Mouse (Mus musculus) neutrophil, adult 5-6 weeks (primary cell): Measurements from ENCODE around the gene Apoa4. TPM values are rescaled to one million over a fixed set of nuclear protein-coding genes. Genes with fewer than 3 reads are reported as not detected.

Experiments used
- ATAC-seq: fragments of 151-379, 151-347 bp; 2 replicates; pipeline ENCODE4 v1.8.0; 2017; ENCODE audit warnings: mild to moderate bottlenecking, moderate TSS enrichment; ENCODE audit not compliant: insufficient number of reproducible peaks, poor library complexity, low FRiP score, severe bottlenecking; ENCODE audit errors: extremely low read depth
- total RNA-seq: library from RNA; stranded (forward); fragments of 200-1000 nt; gene quantifications from 2 replicates; pipeline ENCODE4 v1.2.3, GENCODE M21; 2017

The Apoa4 gene
- total RNA-seq, 1 experiment from 2014 or later = not detected

DNA sequence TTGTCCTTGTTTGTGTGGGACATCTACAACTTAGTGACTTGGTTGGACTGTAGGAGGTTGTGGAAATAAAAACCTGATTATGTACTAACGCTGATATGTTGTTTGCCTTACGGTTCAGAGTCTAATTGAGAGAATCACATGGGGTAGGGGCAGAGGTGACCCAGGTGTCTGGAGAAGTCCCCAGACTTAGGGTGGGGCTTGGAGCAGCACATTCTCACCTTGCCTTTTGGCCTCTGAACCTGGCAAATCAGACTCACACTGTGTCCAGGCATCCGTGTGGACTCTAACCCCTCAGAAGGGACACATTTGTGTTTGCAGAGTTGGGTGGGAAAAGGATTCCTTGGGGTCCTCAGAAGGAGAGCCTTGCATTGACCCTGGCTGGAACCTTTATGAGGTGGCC, 16.4 kb upstream of the Apoa4 start:
- no peak for ATAC-seq

DNA sequence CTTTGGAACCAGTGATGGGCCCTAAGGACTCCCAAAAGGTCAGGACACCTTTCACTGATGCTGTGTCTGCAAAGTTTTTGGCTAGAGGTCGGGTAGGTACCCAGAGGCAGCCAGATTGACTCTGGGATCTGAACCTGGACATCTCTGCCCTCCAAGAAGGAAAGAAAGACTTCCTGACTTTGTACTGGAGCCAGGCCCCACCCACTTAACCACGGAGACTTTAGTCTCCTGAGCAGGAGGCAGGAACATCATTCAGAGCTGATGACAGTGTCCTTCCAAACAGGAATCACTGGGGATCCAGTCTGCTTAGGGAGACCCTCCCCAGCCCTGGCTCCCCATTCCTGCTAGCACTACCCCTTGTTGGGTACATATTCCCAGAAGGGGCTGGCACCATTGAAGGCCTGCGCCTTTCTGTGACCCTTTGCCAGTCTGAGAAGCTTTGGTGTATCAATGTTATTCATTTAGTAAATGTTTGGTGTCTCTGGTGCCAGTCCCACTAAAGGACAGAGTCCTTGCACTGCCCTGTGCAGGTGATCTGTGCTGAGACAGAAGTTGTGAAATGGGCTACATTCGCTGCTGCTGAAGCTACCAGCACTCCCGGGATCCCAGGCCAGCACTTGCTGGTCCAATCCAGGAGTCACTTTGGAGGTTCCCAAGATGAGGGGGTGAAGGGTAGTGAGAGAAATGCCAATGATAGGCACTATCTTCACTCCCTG, 15.4 kb upstream of the Apoa4 start:
- ATAC-seq = no peak

DNA sequence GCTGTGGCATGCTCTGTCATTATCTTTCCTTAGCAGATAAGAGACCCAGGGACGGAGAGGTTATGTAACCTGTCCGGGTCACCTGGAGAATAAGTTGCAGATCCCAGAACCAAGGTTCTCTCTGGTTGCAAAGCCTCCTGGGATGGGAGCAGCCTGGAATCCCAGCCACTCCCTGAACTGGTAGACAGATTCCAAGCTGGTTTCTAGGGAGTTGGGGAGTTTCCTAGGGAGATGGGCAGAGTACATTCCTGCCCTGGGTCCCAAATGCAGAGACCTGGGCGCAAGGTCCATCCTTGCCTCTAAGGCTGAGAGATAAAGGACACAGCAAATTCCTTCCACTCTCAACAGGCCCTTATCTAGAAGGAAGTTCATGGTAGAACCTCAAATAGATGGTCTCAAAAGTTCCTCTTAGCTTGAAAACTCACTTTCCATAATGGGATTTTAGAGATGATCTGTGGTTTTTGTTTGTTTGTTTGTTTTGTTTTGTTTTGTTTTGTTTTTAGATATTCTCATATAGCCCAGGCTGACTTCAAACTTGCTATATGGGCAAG, 13.4 kb upstream of the Apoa4 start:
- no peak for ATAC-seq

DNA sequence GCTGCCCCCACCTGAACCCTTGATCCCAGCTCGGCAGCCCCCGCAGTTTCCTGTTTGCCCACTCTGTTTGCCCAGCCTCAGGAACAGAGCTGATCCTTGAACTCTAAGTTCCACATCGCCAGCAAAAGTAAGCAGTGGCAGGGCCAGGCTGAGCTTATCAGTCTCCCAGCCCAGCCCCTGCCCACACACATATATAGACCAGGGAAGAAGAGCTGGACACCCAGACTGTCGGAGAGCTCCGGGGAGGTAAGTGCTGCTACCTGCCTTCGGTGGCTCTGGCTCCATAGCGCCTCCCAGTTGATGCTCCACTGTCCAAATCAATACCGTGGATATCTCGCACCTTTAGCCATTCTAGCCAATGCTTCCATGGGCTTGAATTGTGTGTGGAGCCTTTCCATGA, 12.0 kb upstream of the Apoa4 start, which contains the start of gene Apoa1:
Gene Apoa1, plus strand, starts transcription at position 90 of the 400 bp plus-strand sequence.
- no peak for ATAC-seq

DNA sequence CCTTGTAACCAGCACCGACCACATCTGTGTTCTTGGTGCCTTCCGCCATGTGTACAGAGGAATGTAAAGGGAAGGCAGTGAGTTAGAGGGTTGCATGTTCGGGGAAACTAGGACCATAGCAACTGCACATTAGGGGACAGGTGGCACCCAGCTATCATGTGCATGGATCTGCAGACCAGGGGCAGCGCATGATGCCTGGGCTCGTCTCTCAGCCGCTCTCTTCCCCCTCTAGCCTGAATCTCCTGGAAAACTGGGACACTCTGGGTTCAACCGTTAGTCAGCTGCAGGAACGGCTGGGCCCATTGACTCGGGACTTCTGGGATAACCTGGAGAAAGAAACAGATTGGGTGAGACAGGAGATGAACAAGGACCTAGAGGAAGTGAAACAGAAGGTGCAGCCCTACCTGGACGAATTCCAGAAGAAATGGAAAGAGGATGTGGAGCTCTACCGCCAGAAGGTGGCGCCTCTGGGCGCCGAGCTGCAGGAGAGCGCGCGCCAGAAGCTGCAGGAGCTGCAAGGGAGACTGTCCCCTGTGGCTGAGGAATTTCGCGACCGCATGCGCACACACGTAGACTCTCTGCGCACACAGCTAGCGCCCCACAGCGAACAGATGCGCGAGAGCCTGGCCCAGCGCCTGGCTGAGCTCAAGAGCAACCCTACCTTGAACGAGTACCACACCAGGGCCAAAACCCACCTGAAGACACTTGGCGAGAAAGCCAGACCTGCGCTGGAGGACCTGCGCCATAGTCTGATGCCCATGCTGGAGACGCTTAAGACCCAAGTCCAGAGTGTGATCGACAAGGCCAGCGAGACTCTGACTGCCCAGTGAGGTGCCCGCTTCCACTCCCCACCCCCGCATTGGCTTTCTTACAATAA, 10.7 kb upstream of the Apoa4 start:
- no peak for ATAC-seq

DNA sequence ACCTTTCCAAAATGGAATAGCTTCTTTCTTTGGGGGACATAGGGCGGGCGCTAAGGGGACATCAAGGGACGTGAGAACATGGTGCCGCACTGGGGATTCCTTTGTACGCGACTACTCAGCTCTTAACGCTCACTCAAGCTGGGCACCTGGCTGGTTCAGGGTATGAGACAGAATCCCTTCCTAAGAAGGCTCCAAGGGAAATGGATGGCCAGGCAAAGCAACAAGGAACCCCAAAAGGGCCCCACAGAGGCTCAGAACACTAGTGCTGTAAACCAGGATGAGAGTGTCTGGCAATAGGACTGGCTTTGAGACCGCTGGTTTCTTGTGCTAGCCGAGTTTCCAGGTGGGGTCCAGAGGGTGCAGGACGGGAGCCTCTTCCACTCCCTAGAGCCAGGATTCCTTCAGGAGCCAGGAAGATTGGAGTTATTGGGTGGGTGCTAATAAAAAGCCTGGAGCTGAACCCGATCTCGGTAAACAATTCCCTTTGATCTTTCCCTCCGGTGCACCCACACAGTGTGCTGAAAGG, 10.0 kb upstream of the Apoa4 start:
- no peak for ATAC-seq

DNA sequence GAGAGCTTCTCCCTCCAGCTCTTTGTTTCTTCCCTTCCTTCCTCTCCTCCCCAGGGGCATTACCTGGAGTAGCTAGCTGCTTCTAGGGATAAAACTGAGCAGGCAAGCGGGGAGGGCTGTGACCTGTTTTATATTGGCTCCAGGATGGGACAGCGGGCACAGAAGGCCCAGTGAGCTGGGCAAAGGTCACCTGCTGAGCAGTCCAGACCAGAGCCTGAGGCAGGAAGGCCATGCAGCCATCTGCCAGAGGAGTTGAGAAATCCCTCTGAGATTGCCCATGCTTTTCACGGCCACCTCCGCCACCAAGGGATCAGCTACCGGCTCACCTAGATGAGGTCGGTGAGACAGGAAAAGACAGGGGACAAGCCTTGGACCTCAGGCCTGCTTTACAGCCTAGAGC, 5.3 kb upstream of the Apoa4 start:
- ATAC-seq = no peak

DNA sequence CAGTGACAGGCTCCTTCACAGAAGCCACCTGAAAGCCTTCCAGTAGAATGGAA, 5.1 kb upstream of the Apoa4 start, which contains the start of gene Apoc3:
Gene Apoc3, minus strand, starts transcription at position 41 of the 53 bp plus-strand sequence.
- no peak for ATAC-seq

DNA sequence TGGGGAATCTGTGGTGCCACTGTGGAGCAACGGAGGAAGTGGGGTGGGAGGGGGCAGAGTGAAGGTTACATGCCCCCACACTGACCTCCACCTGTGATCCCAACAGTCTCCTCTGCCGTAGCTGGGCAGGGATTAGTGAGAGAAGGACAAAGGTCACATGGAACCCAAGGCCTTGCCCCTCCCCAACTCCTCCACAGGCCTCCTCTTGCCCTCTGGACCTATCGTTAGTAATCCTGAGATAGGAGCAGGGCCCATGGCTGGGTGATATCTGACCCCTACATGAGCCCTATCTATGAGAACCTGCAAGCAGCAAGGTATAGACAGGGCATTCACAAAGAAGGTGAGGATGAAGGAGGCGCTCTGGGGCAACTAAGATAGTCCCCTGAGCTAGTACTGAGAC, 4.8 kb upstream of the Apoa4 start:
- no peak for ATAC-seq

DNA sequence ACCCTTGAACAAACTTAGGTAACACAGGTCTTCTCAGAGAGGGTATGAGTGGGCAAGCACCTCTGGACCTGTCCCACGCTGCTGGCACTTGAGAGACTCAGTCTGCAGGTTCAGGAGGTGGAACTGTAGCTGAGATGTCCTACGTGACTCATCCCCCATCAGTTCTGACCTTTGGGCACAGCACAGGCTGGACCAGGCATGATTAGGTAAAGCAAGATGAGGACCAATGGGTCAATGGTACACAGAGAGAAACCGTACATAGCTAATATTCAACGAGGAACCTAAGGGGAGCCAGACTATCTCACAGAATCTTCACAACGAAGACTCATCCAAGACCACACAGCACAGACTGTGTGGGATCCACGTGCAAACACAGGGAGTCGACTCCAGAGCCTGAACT, 1.6 kb upstream of the Apoa4 start:
- no peak for ATAC-seq

DNA sequence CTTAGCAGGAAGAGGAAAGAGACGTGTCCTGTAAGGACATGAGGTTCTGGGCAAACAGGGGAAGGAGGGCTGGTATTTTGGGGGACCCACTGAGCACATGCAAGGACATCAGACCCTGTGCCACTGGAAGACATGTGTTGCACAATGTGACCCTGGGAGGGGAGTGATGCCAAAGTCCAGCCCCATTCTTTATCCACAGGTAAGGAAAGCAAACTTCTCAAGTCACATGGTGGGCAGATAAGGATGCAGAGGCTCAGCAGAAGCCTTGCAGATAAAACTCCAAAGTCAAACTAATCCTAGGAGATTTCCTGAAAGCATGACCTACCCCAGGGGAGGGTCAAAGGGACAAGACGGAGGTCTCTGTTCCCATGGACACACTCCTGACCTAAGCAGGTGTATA, 1.3 kb downstream of the Apoa4 start:
- ATAC-seq = no peak

DNA sequence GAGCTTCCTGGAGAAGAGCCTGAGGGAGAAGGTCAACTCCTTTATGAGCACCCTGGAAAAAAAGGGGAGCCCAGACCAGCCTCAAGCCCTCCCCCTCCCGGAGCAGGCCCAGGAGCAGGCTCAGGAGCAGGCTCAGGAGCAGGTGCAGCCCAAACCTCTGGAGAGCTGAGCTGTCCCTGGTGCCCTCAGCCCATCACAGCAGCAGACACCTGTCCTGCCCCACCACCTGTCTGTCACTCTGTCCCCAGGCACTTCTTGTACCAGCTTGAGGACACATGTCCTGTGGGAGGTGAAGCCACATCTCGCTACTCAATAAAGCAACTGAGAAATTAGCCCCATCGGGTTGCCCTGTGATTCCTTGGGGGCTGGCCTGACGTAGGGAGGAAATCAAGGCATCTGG, 2.6 kb downstream of the Apoa4 start:
- no peak for ATAC-seq

DNA sequence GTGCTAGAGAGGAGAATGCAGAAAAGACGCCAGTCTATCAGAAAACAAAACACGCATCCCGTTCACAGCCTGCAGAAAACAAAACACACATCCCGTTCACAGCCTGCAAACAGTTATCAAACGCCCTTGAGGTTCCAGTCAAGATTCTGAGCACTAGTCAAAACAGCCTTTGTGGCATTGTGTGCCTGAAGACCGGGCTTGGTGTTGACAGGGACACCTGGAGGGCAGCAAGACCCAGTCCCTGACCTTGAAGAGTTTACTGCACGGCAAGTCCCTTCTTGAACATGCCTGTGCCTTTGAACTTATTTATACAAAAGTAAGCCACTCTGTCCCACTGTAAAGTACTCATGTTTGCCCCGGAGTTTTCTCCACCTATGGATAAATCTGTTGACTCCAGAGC, 3.1 kb downstream of the Apoa4 start:
- ATAC-seq = no peak

DNA sequence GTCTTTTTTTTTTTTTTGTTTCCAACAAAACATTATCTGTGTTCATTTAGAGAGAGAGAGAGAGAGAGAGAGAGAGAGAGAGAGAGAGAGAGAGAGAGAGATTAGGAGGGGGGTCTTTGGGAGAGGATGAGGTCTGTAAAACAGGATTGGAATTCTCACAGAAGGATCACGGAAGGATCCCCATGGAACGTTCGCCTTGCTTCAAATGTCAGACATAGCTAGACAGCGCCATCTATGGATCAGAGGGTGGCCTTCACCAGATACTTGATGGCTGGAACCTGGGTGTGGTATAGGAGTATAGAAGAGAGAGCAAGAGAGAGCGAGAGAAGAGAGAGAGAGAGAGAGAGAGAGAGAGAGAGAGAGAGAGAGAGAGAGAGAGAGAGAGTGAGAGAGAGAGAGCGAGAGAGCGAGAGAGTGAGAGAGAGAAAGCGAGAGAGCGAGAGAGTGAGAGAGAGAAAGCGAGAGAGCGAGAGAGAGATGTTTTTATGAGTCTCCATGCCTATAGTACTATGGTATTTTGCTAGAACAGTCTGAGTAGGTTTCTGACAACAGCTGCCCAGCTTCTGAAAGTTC, 6.3 kb downstream of the Apoa4 start:
- peak; percentile 44; the same call in 1 of the 2 replicates for ATAC-seq

DNA sequence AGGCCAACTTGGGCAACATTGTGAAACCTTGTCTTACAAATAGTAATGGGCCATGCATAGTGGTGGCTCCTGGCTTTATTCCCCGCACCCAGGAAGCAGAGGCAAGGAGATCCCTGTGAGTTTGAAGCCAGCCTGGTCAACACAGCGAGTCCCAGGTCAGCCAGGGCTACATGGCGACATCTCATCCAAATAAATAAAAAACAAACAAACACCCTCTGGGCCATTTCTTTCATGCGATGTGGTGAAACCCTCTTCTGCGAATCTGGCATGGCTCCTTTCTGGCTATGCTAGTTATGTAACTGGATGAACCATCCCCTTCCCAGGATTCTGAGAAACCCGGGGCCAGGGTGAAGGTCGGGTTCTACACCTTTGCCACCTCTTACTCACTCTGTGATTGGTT, 15.7 kb downstream of the Apoa4 start:
- ATAC-seq = no peak

DNA sequence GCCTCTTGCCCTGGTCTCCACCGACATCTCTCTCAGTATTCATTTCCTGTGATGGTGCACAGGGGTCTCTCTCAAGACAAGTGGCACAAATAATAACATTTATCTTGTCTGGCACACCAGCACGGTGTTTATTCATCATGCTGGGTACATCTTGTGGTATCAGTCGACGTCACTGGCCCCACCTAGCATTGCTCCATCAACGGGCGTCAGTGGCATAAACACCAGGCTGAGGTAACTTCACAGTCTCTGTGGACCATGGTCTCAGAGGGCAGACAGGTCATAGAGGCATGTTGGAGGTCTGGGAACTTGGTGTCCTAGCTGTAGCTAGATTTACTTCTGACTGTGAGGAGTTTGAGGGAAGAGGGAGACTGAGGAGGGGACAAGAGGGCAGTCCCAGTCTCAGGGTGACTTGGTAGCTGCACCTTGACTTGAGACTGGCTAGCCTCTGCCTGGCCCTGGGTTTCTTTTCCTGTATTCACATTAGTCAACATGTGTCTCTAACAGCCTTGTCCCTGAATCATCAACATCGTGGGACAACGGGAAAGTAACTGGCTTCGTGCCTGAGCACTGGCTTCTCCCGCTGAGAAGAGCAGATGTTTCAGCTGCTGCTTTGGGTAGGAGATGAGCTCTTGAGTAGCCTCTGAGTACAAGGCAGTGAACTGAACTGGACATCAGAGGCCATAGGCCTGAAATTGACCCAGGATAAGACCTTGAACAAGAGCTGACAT, 16.3 kb downstream of the Apoa4 start:
- peak; percentile 52; the same call in 1 of the 2 replicates for ATAC-seq

DNA sequence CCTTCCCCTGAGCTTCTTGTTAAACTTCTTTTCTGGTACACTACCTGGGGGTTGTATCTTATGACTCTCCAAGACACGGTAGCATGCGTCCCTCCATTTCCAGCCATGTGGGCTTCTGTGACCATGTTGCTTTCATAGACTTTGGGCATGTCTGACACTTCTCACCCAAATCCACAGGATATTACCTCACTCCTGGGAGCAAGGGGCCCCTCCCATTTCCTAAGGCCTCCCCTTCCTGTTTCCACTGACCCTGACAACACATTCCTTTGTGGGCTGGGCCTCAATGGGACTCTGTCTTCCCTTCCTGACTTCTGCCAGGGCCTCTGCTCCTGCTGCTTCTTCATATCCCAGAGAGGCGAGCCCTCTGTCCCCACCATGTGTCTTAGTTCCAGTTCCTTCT, 17.1 kb downstream of the Apoa4 start:
- ATAC-seq = no peak

DNA sequence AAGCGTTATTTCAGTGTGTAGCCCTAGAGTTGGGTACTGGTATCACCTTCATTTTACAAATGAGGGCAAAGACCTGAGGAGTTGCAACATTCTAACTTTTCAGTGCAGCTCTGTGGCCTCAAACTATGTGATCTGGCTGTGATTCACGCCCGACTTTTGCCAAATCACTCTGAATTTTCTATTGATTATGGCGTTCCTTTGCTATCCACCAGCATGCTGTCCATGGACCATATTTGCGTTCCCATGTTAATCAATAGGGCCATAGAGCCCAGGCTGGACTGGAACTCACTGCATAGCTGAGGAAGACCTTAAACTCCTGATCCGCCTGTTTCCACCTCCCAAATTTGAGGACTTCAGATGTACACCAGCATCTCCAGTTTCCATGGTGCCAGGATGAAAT, 18.6 kb downstream of the Apoa4 start:
- ATAC-seq = no peak

DNA sequence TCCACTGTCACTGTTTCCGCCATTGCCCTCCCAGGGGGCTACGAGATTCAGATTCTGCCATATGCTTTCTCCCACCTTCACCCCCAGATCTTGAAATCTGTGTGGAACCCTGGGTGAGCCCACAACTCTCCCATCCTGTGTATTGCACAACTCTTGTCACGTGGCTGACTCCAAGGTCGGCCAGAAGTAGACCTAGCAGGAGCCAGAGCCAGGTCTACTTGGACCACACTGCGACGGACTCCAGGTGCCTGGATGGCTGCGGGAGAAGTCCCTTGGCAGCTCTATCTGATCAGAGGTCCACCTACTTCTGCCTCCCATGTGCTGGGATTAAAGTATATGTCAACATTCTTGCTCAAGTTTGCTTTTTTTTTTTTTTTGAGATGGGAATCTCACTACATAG, 20.6 kb downstream of the Apoa4 start:
- no peak for ATAC-seq
